Mouse (Mus musculus): Measurements from ENCODE around the gene Paics. TPM values are rescaled to one million over a fixed set of nuclear protein-coding genes. Genes with fewer than 3 reads are reported as not detected.

The Paics gene
- polyA plus RNA-seq, 1 experiment from 2014 or later = 44.9 TPM

- TF ChIP-seq CTCF (IDR thresholded peaks at IDR 0.05; ENCODE audit: low read depth) = no peak
- no peaks in the 10 kb centered on the region for H3K4me1 ChIP-seq (replicated peaks; ENCODE audit: control insufficient read depth, insufficient read depth, low read length)
- H3K27ac ChIP-seq (ENCODE audit: low read depth, low read length) = no peak overlapping the region
- H3K9ac ChIP-seq (ENCODE audit: low read depth, low read length) = no peak overlapping the region
- no peaks in the 10 kb centered on the region for H3K9me3 ChIP-seq (ENCODE audit: control insufficient read depth)
- no peak for ATAC-seq
- WGBS = 95% methylated on average over 5 of the region's 5 CpGs
- H3K36me3 ChIP-seq (ENCODE audit: control insufficient read depth, insufficient read depth) = peaks cover 79% of the 10 kb centered on the region
- no peak overlapping the region for H3K4me2 ChIP-seq (replicated peaks; ENCODE audit: low read depth)
- no peaks in the 10 kb centered on the region for H3K27me3 ChIP-seq (replicated peaks; ENCODE audit: control insufficient read depth, insufficient read depth, low read length)
- no peak overlapping the region for H3K4me3 ChIP-seq (ENCODE audit: low read depth, low read length)
Observed at GRCm38 (mm10) chr5:76993174-76993814, 42.2 kb downstream of the Paics start.

GRCm38 (mm10) chr5:76998416-76998815 is 47.3 kb downstream of the Paics start:
- H3K4me2 ChIP-seq (replicated peaks; ENCODE audit: low read depth) = no peak overlapping the region
- TF ChIP-seq CTCF (IDR thresholded peaks at IDR 0.05; ENCODE audit: low read depth) = peak; percentile 67
- 37% methylated on average over 5 of the region's 5 CpGs for WGBS
- H3K4me3 ChIP-seq (ENCODE audit: low read depth, low read length) = no peak overlapping the region
- H3K9ac ChIP-seq (ENCODE audit: low read depth, low read length) = no peak overlapping the region
- H3K9me3 ChIP-seq (ENCODE audit: control insufficient read depth) = no peaks in the 10 kb centered on the region
- H3K27me3 ChIP-seq (replicated peaks; ENCODE audit: control insufficient read depth, insufficient read depth, low read length) = no peaks in the 10 kb centered on the region
- H3K27ac ChIP-seq (ENCODE audit: low read depth, low read length) = no peak overlapping the region
- ATAC-seq = no peak
- H3K36me3 ChIP-seq (ENCODE audit: control insufficient read depth, insufficient read depth) = peaks cover 68% of the 10 kb centered on the region
- no peaks in the 10 kb centered on the region for H3K4me1 ChIP-seq (replicated peaks; ENCODE audit: control insufficient read depth, insufficient read depth, low read length)

GRCm38 (mm10) chr5:77001192-77001591 is 50.1 kb downstream of the Paics start:
- H3K9me3 ChIP-seq (ENCODE audit: control insufficient read depth) = no peaks in the 10 kb centered on the region
- no peak for ATAC-seq
- peaks cover 42% of the 10 kb centered on the region for H3K36me3 ChIP-seq (ENCODE audit: control insufficient read depth, insufficient read depth)
- no peak overlapping the region for H3K4me3 ChIP-seq (ENCODE audit: low read depth, low read length)
- 88% methylated on average over 17 of the region's 17 CpGs for WGBS
- no peak overlapping the region for H3K9ac ChIP-seq (ENCODE audit: low read depth, low read length)
- H3K4me2 ChIP-seq (replicated peaks; ENCODE audit: low read depth) = no peak overlapping the region
- H3K27ac ChIP-seq (ENCODE audit: low read depth, low read length) = no peak overlapping the region
- H3K27me3 ChIP-seq (replicated peaks; ENCODE audit: control insufficient read depth, insufficient read depth, low read length) = no peaks in the 10 kb centered on the region
- no peaks in the 10 kb centered on the region for H3K4me1 ChIP-seq (replicated peaks; ENCODE audit: control insufficient read depth, insufficient read depth, low read length)
- TF ChIP-seq CTCF (IDR thresholded peaks at IDR 0.05; ENCODE audit: low read depth) = no peak

GRCm38 (mm10) chr5:77004051-77004821 is 53.1 kb downstream of the Paics start, which contains the start of gene Arl9:
TSS of gene Arl9 (plus strand) at chr5:77004055.
- no peak for ATAC-seq
- 93% methylated on average over 6 of the region's 6 CpGs for WGBS

GRCm38 (mm10) chr5:77010352-77010751 is 59.2 kb downstream of the Paics start:
- H3K9me3 ChIP-seq (ENCODE audit: control insufficient read depth) = no peaks in the 10 kb centered on the region
- WGBS = 89% methylated on average over 9 of the region's 9 CpGs
- no peak for ATAC-seq
- H3K36me3 ChIP-seq (ENCODE audit: control insufficient read depth, insufficient read depth) = no peaks in the 10 kb centered on the region
- H3K4me3 ChIP-seq (ENCODE audit: low read depth, low read length) = no peak overlapping the region
- TF ChIP-seq CTCF (IDR thresholded peaks at IDR 0.05; ENCODE audit: low read depth) = no peak
- no peak overlapping the region for H3K9ac ChIP-seq (ENCODE audit: low read depth, low read length)
- no peaks in the 10 kb centered on the region for H3K4me1 ChIP-seq (replicated peaks; ENCODE audit: control insufficient read depth, insufficient read depth, low read length)
- H3K27ac ChIP-seq (ENCODE audit: low read depth, low read length) = no peak overlapping the region
- no peak overlapping the region for H3K4me2 ChIP-seq (replicated peaks; ENCODE audit: low read depth)
- H3K27me3 ChIP-seq (replicated peaks; ENCODE audit: control insufficient read depth, insufficient read depth, low read length) = no peaks in the 10 kb centered on the region

More at GRCm38 (mm10) chr5:77004051-77004821, 53.1 kb downstream of the Paics start, which contains the start of gene Arl9:
- Histone ChIP-seq H3K4me3 (ENCODE audit: low read depth, low read length) (no peak within 1 kb of the TSS), H3K4me1 (replicated peaks; ENCODE audit: control insufficient read depth, insufficient read depth, low read length) (no peaks in the 10 kb centered on the region), H3K4me2 (replicated peaks; ENCODE audit: low read depth) (no peak within 1 kb of the TSS), H3K27me3 (replicated peaks; ENCODE audit: control insufficient read depth, insufficient read depth, low read length) (no peaks in the 10 kb centered on the region), H3K27ac (ENCODE audit: low read depth, low read length) (no peak within 1 kb of the TSS), H3K36me3 (ENCODE audit: control insufficient read depth, insufficient read depth) (peaks cover 18% of the 10 kb centered on the region), H3K9me3 (ENCODE audit: control insufficient read depth) (no peaks in the 10 kb centered on the region), H3K9ac (ENCODE audit: low read depth, low read length) (no peak within 1 kb of the TSS)
- TF ChIP-seq CTCF (IDR thresholded peaks at IDR 0.05; ENCODE audit: low read depth) = no peak

- no peak for TF ChIP-seq CTCF (IDR thresholded peaks at IDR 0.05; ENCODE audit: low read depth)
- 68% methylated on average over 3 of the region's 3 CpGs for WGBS
- Histone ChIP-seq H3K27ac (ENCODE audit: low read depth, low read length) (no peak overlapping the region), H3K36me3 (ENCODE audit: control insufficient read depth, insufficient read depth) (no peaks in the 10 kb centered on the region), H3K9me3 (ENCODE audit: control insufficient read depth) (no peaks in the 10 kb centered on the region), H3K9ac (ENCODE audit: low read depth, low read length) (no peak overlapping the region), H3K4me2 (replicated peaks; ENCODE audit: low read depth) (no peak overlapping the region), H3K4me3 (ENCODE audit: low read depth, low read length) (no peak overlapping the region), H3K4me1 (replicated peaks; ENCODE audit: control insufficient read depth, insufficient read depth, low read length) (no peaks in the 10 kb centered on the region), H3K27me3 (replicated peaks; ENCODE audit: control insufficient read depth, insufficient read depth, low read length) (no peaks in the 10 kb centered on the region)
- no peak for ATAC-seq
Observed at GRCm38 (mm10) chr5:77011082-77011481, 60.0 kb downstream of the Paics start.
